9 mouse cellular contexts compared by ENCODE assay signal in genomic region chr8:120595963-120596362, GRCm38 (mm10). TPM values are rescaled to one million over a fixed set of nuclear protein-coding genes. Genes with fewer than 3 reads are reported as not detected.
DNase-seq lines count a peak whose midpoint lies in the region; ATAC-seq and TF ChIP-seq lines count a peak whose summit lies in the region.
"Had no signal": no experiment of that assay in that cellular context is flagged by ENCODE, and none has a peak within 500 bp of the region (broad histone marks: within the 10 kb centered on the region; RNA-seq: fewer than 3 reads in every experiment).

No protein-coding gene starts in this region.

- H3K4me2 ChIP-seq in midbrain, embryonic 16.5 days (ENCODE audit: low read length): no peak overlapping the region
- no peak overlapping the region for H3K4me2 ChIP-seq in liver, embryonic 12.5 days
- H3K4me2 ChIP-seq: stomach, embryonic 15.5 days had no signal

- WGBS in cerebellum, adult 2 months: 18% methylated on average over 5 of the region's 5 CpGs
- WGBS in midbrain, embryonic 10.5 days: 10% methylated on average over 5 of the region's 5 CpGs
- 13% methylated on average over 5 of the region's 5 CpGs for WGBS in midbrain, embryonic 16.5 days
- 10% methylated on average over 5 of the region's 5 CpGs for WGBS in liver, embryonic 12.5 days (ENCODE audit: insufficient replicate concordance)

- peak; percentile 62 to 65 for DNase-seq in cerebellum, adult 2 months
- no peak for DNase-seq in cerebellum, adult 9-11 months
- DNase-seq in midbrain, embryonic 10.5 days (ENCODE audit: low spot score): peak; percentile 79
- peak; percentile 69 for DNase-seq in adrenal gland, postnatal 14 days
- DNase-seq in skeletal muscle tissue, adult 2 months (ENCODE audit: low read depth, low spot score): peak; percentile 45

- H3K4me3 ChIP-seq in cerebellum, adult 2 months (replicated peaks; ENCODE audit: insufficient read depth, low read depth, low read length): no peak overlapping the region
- H3K4me3 ChIP-seq in midbrain, embryonic 10.5 days: no peak overlapping the region
- H3K4me3 ChIP-seq in midbrain, embryonic 16.5 days (ENCODE audit: low read depth, low read length): no peak overlapping the region
- H3K4me3 ChIP-seq in liver, embryonic 12.5 days: no peak overlapping the region
- H3K4me3 ChIP-seq: stomach, embryonic 15.5 days had no signal

- H3K27ac ChIP-seq in cerebellum, adult 2 months (ENCODE audit: insufficient read depth, low read length): no peak overlapping the region
- H3K27ac ChIP-seq in midbrain, embryonic 10.5 days (replicated peaks): no peak overlapping the region; the same call in 1 of the 2 replicates
- no peak overlapping the region for H3K27ac ChIP-seq in midbrain, embryonic 16.5 days (ENCODE audit: low read length)
- no peak overlapping the region for H3K27ac ChIP-seq in liver, embryonic 12.5 days
- H3K27ac ChIP-seq: stomach, embryonic 15.5 days had no signal

- no peak for TF ChIP-seq POLR2A in cerebellum, adult 2 months (IDR thresholded peaks at IDR 0.05; ENCODE audit: borderline replicate concordance, insufficient read depth, low read length)

- no peaks in the 10 kb centered on the region for H3K27me3 ChIP-seq in cerebellum, adult 2 months (ENCODE audit: control insufficient read depth, insufficient read depth, low read length)
- peaks cover 18% of the 10 kb centered on the region for H3K27me3 ChIP-seq in midbrain, embryonic 10.5 days (ENCODE audit: low read depth, poor library complexity, severe bottlenecking)
- no peaks in the 10 kb centered on the region for H3K27me3 ChIP-seq in midbrain, embryonic 16.5 days (ENCODE audit: control insufficient read depth, insufficient read depth, low read depth, low read length)
- peaks cover 10% of the 10 kb centered on the region for H3K27me3 ChIP-seq in liver, embryonic 12.5 days (replicated peaks)
- H3K27me3 ChIP-seq: stomach, embryonic 15.5 days had no signal

- no peaks in the 10 kb centered on the region for H3K36me3 ChIP-seq in midbrain, embryonic 10.5 days
- H3K36me3 ChIP-seq in midbrain, embryonic 16.5 days (ENCODE audit: control insufficient read depth, insufficient read depth, low read length): no peaks in the 10 kb centered on the region
- no peaks in the 10 kb centered on the region for H3K36me3 ChIP-seq in liver, embryonic 12.5 days
- H3K36me3 ChIP-seq: stomach, embryonic 15.5 days had no signal

- peak; percentile 88 for TF ChIP-seq CTCF in cerebellum, adult 2 months (IDR thresholded peaks at IDR 0.05; ENCODE audit: borderline replicate concordance, insufficient read depth, low read depth, low read length)

- H3K9ac ChIP-seq in midbrain, embryonic 16.5 days (ENCODE audit: low read depth, low read length): no peak overlapping the region
- no peak overlapping the region for H3K9ac ChIP-seq in liver, embryonic 12.5 days
- H3K9ac ChIP-seq: stomach, embryonic 15.5 days had no signal

- H3K4me1 ChIP-seq in cerebellum, adult 2 months (ENCODE audit: control insufficient read depth, insufficient read depth, low read length): peaks cover 12% of the 10 kb centered on the region
- H3K4me1 ChIP-seq in midbrain, embryonic 10.5 days: peaks cover 20% of the 10 kb centered on the region
- no peaks in the 10 kb centered on the region for H3K4me1 ChIP-seq in midbrain, embryonic 16.5 days (ENCODE audit: control insufficient read depth, insufficient read depth, low read length)
- peaks cover 26% of the 10 kb centered on the region for H3K4me1 ChIP-seq in liver, embryonic 12.5 days

- no peaks in the 10 kb centered on the region; the same call in 1 of the 2 replicates for H3K9me3 ChIP-seq in midbrain, embryonic 10.5 days (replicated peaks)
- no peaks in the 10 kb centered on the region for H3K9me3 ChIP-seq in midbrain, embryonic 16.5 days (replicated peaks; ENCODE audit: control insufficient read depth, low read length, poor library complexity, severe bottlenecking)
- H3K9me3 ChIP-seq in liver, embryonic 12.5 days (replicated peaks): peaks cover 6% of the 10 kb centered on the region
- H3K9me3 ChIP-seq: stomach, embryonic 15.5 days had no signal

- ATAC-seq in midbrain, embryonic 16.5 days: no peak
- peak; percentile 80 for ATAC-seq in erythroblast, adult 5-6 weeks (replicated peaks; ENCODE audit: low FRiP score, poor library complexity, severe bottlenecking)
- ATAC-seq in liver, embryonic 12.5 days: peak; percentile 51; the same call in 1 of the 2 replicates

RNA-seq across cellular contexts. Expression of gene Gins2, which starts 6.9 kb away (rescaled TPM):
- polyA plus RNA-seq in cerebellum, adult 2 months (2012; rRNA removed): 2.1 and 2.5 TPM in 2 replicates
- polyA plus RNA-seq in midbrain, embryonic 10.5 days (2016; fragmentation: Nextera tagmentation; extraction: Ambion mirVana): 162 and 192 TPM in 2 replicates
- polyA plus RNA-seq in midbrain, embryonic 16.5 days (2015; fragmentation: Nextera tagmentation; extraction: Ambion mirVana): 10.7 and 13.3 TPM in 2 replicates
- 10.3 and 15.5 TPM in 2 replicates for total RNA-seq in adrenal gland, postnatal 14 days (2021)
- 13.3 and 32.0 TPM in 2 replicates for total RNA-seq in erythroblast, adult 5-6 weeks (2015; ENCODE audit: low replicate concordance)
- total RNA-seq in erythroblast, adult 5-6 weeks (2017; ENCODE audit: low replicate concordance): 4.3 and 14.3 TPM in 2 replicates
- polyA plus RNA-seq in liver, embryonic 12.5 days (2016; fragmentation: Nextera tagmentation; extraction: Ambion mirVana): 77.5 and 81.2 TPM in 2 replicates

RNA-seq across cellular contexts. Expression of gene 1190005I06Rik, which starts 51.5 kb away (rescaled TPM):
- 8.1 and 8.2 TPM in 2 replicates for polyA plus RNA-seq in cerebellum, adult 2 months (2012; rRNA removed)
- 3.9 TPM in 2 replicates for polyA plus RNA-seq in midbrain, embryonic 10.5 days (2016; fragmentation: Nextera tagmentation; extraction: Ambion mirVana)
- polyA plus RNA-seq in midbrain, embryonic 16.5 days (2015; fragmentation: Nextera tagmentation; extraction: Ambion mirVana): 18.2 and 22.2 TPM in 2 replicates
- total RNA-seq in adrenal gland, postnatal 14 days (2021): 27.8 and 31.6 TPM in 2 replicates
- total RNA-seq in erythroblast, adult 5-6 weeks (2015; ENCODE audit: low replicate concordance): 2.3 TPM in 1 of 2 replicates, not detected in the other
- 5.0 TPM in 1 of 2 replicates, not detected in the other for total RNA-seq in erythroblast, adult 5-6 weeks (2017; ENCODE audit: low replicate concordance)
- polyA plus RNA-seq in liver, embryonic 12.5 days (2016; fragmentation: Nextera tagmentation; extraction: Ambion mirVana): 0.83 and 1.3 TPM in 2 replicates
